In the genomic region with DNA sequence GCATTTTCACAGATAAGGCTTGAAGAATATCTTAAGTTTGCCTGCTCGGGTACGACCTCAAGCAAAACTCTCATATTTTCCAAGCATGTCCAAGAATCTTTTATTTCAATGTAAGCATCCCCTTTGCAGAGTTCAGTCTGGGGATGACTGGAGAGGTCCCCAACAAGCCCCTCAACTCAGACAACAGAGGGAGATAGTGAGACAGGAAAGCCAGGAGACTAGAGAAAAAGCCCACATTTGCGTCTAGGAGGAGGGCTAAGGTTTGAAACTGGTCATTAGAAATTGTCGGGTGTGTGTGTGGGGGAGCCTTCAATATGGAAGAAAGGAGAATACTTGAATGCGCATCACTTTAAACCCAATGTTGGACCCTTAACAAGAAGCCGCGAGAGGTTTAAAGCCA, we compare ENCODE assay signal across 8 mouse cellular contexts. TPM values are rescaled to one million over a fixed set of nuclear protein-coding genes. Genes with fewer than 3 reads are reported as not detected.
A peak's percentile ranks its signal among the peaks of the same experiment; 100 is the strongest.
DNase-seq lines count a peak whose midpoint lies in the region; ATAC-seq and TF ChIP-seq lines count a peak whose summit lies in the region.
"Had no signal": no experiment of that assay in that cellular context is flagged by ENCODE, and none has a peak within 500 bp of the region (broad histone marks: within the 10 kb centered on the region; RNA-seq: fewer than 3 reads in every experiment).

No protein-coding gene starts in this region.

- H3K36me3 ChIP-seq in lung, embryonic 16.5 days (ENCODE audit: control insufficient read depth, insufficient read depth, low read length), result no peaks in the 10 kb centered on the region
- H3K36me3 ChIP-seq in intestine, postnatal 0 days (ENCODE audit: control insufficient read depth, insufficient read depth), result no peaks in the 10 kb centered on the region
- H3K36me3 ChIP-seq in stomach, embryonic 16.5 days (ENCODE audit: control insufficient read depth, insufficient read depth, low read length), result no peaks in the 10 kb centered on the region

- no peaks in the 10 kb centered on the region for H3K27me3 ChIP-seq in lung, embryonic 16.5 days (ENCODE audit: control insufficient read depth, insufficient read depth, low read depth, low read length)
- H3K27me3 ChIP-seq in intestine, postnatal 0 days (replicated peaks; ENCODE audit: control insufficient read depth, insufficient read depth, low read length), result peaks cover 5% of the 10 kb centered on the region
- H3K27me3 ChIP-seq in stomach, embryonic 16.5 days (ENCODE audit: control insufficient read depth, insufficient read depth, low read length), result no peaks in the 10 kb centered on the region; the same call in 1 of the 2 replicates

- no peak for ATAC-seq in lung, embryonic 16.5 days (ENCODE audit: low read depth)
- ATAC-seq in intestine, postnatal 0 days, result no peak
- no peak for ATAC-seq in stomach, embryonic 16.5 days (ENCODE audit: insufficient read depth, low FRiP score)

- peak overlapping the region; percentile 68 for H3K4me2 ChIP-seq in lung, embryonic 16.5 days (ENCODE audit: low read depth, low read length)
- H3K4me2 ChIP-seq in intestine, postnatal 0 days (replicated peaks; ENCODE audit: low read depth), result peak overlapping the region; percentile 80
- H3K4me2 ChIP-seq in stomach, embryonic 16.5 days (ENCODE audit: low read depth, low read length), result peak overlapping the region; percentile 70

- TF ChIP-seq CTCF in intestine, postnatal 0 days (IDR thresholded peaks at IDR 0.05; ENCODE audit: low read depth), result peak; percentile 47

- 21% methylated on average over 7 of the region's 7 CpGs for WGBS in lung, embryonic 16.5 days
- 34% methylated on average over 7 of the region's 7 CpGs for WGBS in intestine, postnatal 0 days
- WGBS in stomach, embryonic 16.5 days, result 27% methylated on average over 7 of the region's 7 CpGs

- no peak for DNase-seq in lung, postnatal 4 days
- peak; percentile 13 for DNase-seq in embryo, embryonic 11.5 days (ENCODE audit: low read depth, low spot score)
- no peak for DNase-seq in gastrocnemius, postnatal 14 days
- DNase-seq in spleen, adult 12 weeks (ENCODE audit: low spot score), result no peak

- no peaks in the 10 kb centered on the region for H3K9me3 ChIP-seq in lung, embryonic 16.5 days (ENCODE audit: control insufficient read depth, low read length)
- no peaks in the 10 kb centered on the region for H3K9me3 ChIP-seq in intestine, postnatal 0 days (ENCODE audit: control insufficient read depth)
- no peaks in the 10 kb centered on the region for H3K9me3 ChIP-seq in stomach, embryonic 16.5 days (replicated peaks; ENCODE audit: control insufficient read depth, low read length)

- intact Hi-C loops in gastrocnemius, postnatal 14 days (cut with DNase I; ENCODE audit: low total_unique reads), result loop anchor here (10.0 kb wide), 1 partner anchor 883 kb away; no protein-coding TSS in a partner anchor

- no peak overlapping the region for H3K27ac ChIP-seq in lung, embryonic 16.5 days (ENCODE audit: low read length)
- no peak overlapping the region for H3K27ac ChIP-seq in intestine, postnatal 0 days (ENCODE audit: low read depth, low read length)
- H3K27ac ChIP-seq in stomach, embryonic 16.5 days (ENCODE audit: low read length), result no peak overlapping the region

- H3K4me1 ChIP-seq in lung, embryonic 16.5 days (replicated peaks; ENCODE audit: control insufficient read depth, insufficient read depth, low read length), result no peaks in the 10 kb centered on the region
- H3K4me1 ChIP-seq in intestine, postnatal 0 days (replicated peaks; ENCODE audit: control insufficient read depth, insufficient read depth, low read length), result no peaks in the 10 kb centered on the region
- no peaks in the 10 kb centered on the region for H3K4me1 ChIP-seq in stomach, embryonic 16.5 days (ENCODE audit: control insufficient read depth, insufficient read depth, low read length)

- H3K9ac ChIP-seq in lung, embryonic 16.5 days (ENCODE audit: low read length), result peak overlapping the region; percentile 56; the same call in 1 of the 2 replicates
- H3K9ac ChIP-seq in intestine, postnatal 0 days (ENCODE audit: low read depth, low read length), result no peak overlapping the region
- H3K9ac ChIP-seq in stomach, embryonic 16.5 days (ENCODE audit: low read length), result peak overlapping the region; percentile 65; the same call in 1 of the 2 replicates

- H3K4me3 ChIP-seq in lung, embryonic 16.5 days (ENCODE audit: low read length), result peak overlapping the region; percentile 54
- H3K4me3 ChIP-seq in intestine, postnatal 0 days (ENCODE audit: low read depth, low read length), result peak overlapping the region; percentile 50; the same call in 1 of the 2 replicates
- H3K4me3 ChIP-seq in stomach, embryonic 16.5 days (replicated peaks; ENCODE audit: low read length), result peak overlapping the region; percentile 55
- H3K4me3 ChIP-seq: megakaryocyte, embryonic 14.5 days had no signal

RNA-seq across cellular contexts. Expression of a gene that starts 1.4 kb away (rescaled TPM):
- 1.1 and 1.4 TPM in 2 replicates for polyA plus RNA-seq in lung, embryonic 16.5 days (2015; fragmentation: Nextera tagmentation; extraction: Ambion mirVana)
- 0.13 and 0.18 TPM in 2 replicates for polyA plus RNA-seq in intestine, postnatal 0 days (2015; fragmentation: Nextera tagmentation; extraction: Ambion mirVana)
- 0.56 TPM in 2 replicates for polyA plus RNA-seq in stomach, embryonic 16.5 days (2015; fragmentation: Nextera tagmentation; extraction: Ambion mirVana)
- total RNA-seq in gastrocnemius, postnatal 14 days (2021), result under 1 TPM; 0.22 to 0.43 TPM
